Mouse (Mus musculus) C2C12 (cell line): ENCODE measurements around the gene Sdk1.

Source experiments
- CEBPB ChIP-seq: IDR thresholded peaks from one replicate; pipeline ENCODE4 v1.6.1; 2011; ENCODE audit warnings: low read depth, mild to moderate bottlenecking, control low read depth, moderate library complexity
- CTCF ChIP-seq: IDR thresholded peaks from one replicate; pipeline ENCODE4 v1.5.1; 2011; ENCODE audit not compliant: control insufficient read depth, insufficient read depth, insufficient read length
- FOSL1 ChIP-seq: IDR thresholded peaks from one replicate; pipeline ENCODE4 v1.8.0; 2011; ENCODE audit warnings: mild to moderate bottlenecking, low read length; ENCODE audit not compliant: poor library complexity, insufficient read depth, severe bottlenecking
- MAX ChIP-seq: IDR thresholded peaks from one replicate; pipeline ENCODE4 v1.6.1; 2011; ENCODE audit warnings: mild to moderate bottlenecking, control low read depth
- MYOD1 ChIP-seq: IDR thresholded peaks from one replicate; pipeline ENCODE4 v1.6.1; 2011; ENCODE audit warnings: low read depth; ENCODE audit not compliant: control insufficient read depth, insufficient read length
- MYOG ChIP-seq: IDR thresholded peaks from one replicate; pipeline ENCODE4 v1.6.1; 2011; ENCODE audit not compliant: control insufficient read depth, insufficient read length; ENCODE audit errors: extremely low read depth
- USF1 ChIP-seq: IDR thresholded peaks from one replicate; pipeline ENCODE4 v1.6.1; 2011; ENCODE audit warnings: low read depth, mild to moderate bottlenecking, control low read depth, moderate library complexity

DNA sequence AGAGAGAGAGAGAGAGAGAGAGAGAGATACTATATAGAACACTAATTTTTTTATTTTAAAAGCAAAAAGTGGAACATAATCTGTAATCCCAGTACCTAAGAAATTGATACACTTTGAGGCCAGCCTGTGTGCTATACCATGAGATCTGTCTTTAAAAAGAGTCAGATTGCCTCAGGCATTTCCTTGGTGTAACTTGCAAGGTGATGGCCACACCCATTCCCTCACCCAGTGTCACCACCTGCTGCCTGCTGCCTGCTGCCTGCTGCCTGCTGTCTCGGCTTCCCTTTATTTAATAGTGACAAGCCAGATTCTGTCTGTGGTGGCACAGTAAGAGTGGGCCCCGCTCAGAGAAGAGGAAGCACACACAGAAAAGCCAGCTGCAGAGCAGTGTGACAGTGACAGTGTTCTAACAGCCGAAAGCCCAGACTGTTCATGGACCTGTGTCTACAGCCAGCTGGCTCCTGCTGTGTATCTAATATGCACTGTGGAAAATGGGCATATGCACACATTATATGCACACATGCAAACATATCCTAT, 642.9 kb downstream of the Sdk1 start:
- TF ChIP-seq CTCF: no peak
- TF ChIP-seq MYOD1: no peak
- no peak for TF ChIP-seq USF1
- TF ChIP-seq FOSL1: no peak
- TF ChIP-seq CEBPB: no peak
- TF ChIP-seq MAX: no peak
- no peak for TF ChIP-seq MYOG
